Mouse (Mus musculus) heart, embryonic 10.5 days (tissue): Measurements from ENCODE around the gene Cnppd1. TPM values are rescaled to one million over a fixed set of nuclear protein-coding genes. Genes with fewer than 3 reads are reported as not detected.

Experiments
- DNase-seq: peaks from one replicate; pipeline ENCODE4 v3.0.0-alpha.2; 2017; ENCODE audit warnings: low spot score
- H3K27ac ChIP-seq: fragments of 300-500 bp; sonication (generic); 2 replicates; pipeline ENCODE4 v1.5.1; 2016; ENCODE audit warnings: mild to moderate bottlenecking
- H3K27me3 ChIP-seq: fragments of 300-500 bp; sonication (generic); 2 replicates; pipeline ENCODE4 v1.6.1; 2016; ENCODE audit warnings: mild to moderate bottlenecking; ENCODE audit not compliant: poor library complexity, insufficient read depth, severe bottlenecking
- H3K36me3 ChIP-seq: fragments of 300-500 bp; sonication (generic); 2 replicates; pipeline ENCODE4 v1.6.1; 2016; ENCODE audit warnings: mild to moderate bottlenecking, moderate library complexity
- H3K4me1 ChIP-seq: fragments of 300-500 bp; sonication (generic); 2 replicates; pipeline ENCODE4 v1.6.1; 2016; ENCODE audit warnings: mild to moderate bottlenecking
- H3K4me3 ChIP-seq: fragments of 300-500 bp; sonication (generic); 2 replicates; pipeline ENCODE4 v1.5.1; 2016; ENCODE audit warnings: mild to moderate bottlenecking, moderate library complexity
- H3K9me3 ChIP-seq: fragments of 300-500 bp; sonication (generic); 2 replicates; pipeline ENCODE4 v1.6.1; 2016; ENCODE audit warnings: mild to moderate bottlenecking, moderate library complexity
- WGBS: fragments of 180-500 bp; shearing (Covaris S2); methylation state at CpG from one replicate; pipeline ENCODE4 v1.1.7; 2016; 5-methylcytosine and 5-hydroxymethylcytosine counted together
- polyA plus RNA-seq: library from polyadenylated mRNA; unstranded; fragments of >200 nt; fragmentation: Nextera tagmentation; extraction: Ambion mirVana; gene quantifications from 2 replicates; pipeline ENCODE4 v1.2.1, GENCODE M21; 2016

Gene Cnppd1
- polyA plus RNA-seq, 1 experiment from 2014 or later: 36.3 TPM

DNA sequence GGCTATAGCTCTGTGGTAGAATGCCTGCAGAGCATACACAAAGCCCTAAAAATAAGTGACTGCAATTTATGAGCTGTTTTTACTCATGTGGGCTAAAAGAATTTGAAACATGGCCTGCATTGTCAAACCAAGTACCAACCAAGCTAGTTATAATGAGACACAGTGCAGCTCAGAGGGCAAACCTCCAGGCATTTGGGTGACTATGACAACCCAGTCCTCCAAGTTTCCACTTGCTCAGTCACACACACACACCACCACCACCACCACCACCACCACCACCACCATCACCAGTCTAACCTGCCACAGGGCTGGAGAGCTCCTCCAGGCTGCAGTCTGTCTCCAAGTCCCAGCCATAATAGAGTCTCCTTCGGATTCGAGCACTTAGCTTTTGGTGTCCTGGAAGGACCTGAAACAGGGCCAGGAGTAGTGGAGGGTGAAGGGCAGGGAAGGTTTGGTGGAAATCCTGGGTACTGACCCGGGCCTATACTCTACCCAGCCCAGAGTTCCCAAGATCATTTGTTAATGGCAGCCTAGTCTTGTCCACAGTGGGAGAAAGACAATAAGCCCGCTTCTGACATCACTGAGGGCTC is 1.8 kb downstream of the Cnppd1 start:
- H3K9me3 ChIP-seq: no peaks in the 10 kb centered on the region
- WGBS: 65% methylated on average over 4 of the region's 4 CpGs
- DNase-seq: no peak
- peaks cover 27% of the 10 kb centered on the region for H3K4me1 ChIP-seq
- peak overlapping the region; percentile 97 for H3K27ac ChIP-seq
- H3K4me3 ChIP-seq: peak overlapping the region; percentile 93
- peaks cover 56% of the 10 kb centered on the region for H3K36me3 ChIP-seq
- H3K27me3 ChIP-seq: no peaks in the 10 kb centered on the region

DNA sequence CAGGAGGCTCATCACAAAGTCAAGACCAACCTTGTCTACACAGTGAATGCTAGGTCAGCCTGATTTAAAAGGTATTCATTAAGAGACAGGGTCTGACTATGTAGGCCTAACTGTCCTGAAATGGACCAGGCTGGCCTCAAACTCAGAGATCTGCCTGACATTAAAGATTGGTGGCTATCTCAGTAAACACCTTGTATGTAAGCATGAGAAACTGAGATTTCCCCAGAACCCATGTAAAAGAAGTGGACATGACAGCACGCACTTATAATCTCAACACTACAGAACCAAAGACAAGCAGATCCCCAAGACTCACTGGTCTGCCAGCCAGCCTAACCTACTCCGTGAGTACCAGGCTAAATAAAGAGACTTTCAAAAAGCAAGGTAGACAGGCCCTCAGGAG is 4.1 kb downstream of the Cnppd1 start:
- H3K27ac ChIP-seq: no peak overlapping the region
- 0 out of 2 replicates have a peak, but pooled peaks cover 1% of the 10 kb centered on the region for H3K27me3 ChIP-seq
- H3K4me3 ChIP-seq: no peak overlapping the region
- 86% methylated on average over 2 of the region's 2 CpGs for WGBS
- H3K4me1 ChIP-seq: peaks cover 19% of the 10 kb centered on the region
- H3K9me3 ChIP-seq: no peaks in the 10 kb centered on the region
- no peak for DNase-seq
- H3K36me3 ChIP-seq: peaks cover 44% of the 10 kb centered on the region

DNA sequence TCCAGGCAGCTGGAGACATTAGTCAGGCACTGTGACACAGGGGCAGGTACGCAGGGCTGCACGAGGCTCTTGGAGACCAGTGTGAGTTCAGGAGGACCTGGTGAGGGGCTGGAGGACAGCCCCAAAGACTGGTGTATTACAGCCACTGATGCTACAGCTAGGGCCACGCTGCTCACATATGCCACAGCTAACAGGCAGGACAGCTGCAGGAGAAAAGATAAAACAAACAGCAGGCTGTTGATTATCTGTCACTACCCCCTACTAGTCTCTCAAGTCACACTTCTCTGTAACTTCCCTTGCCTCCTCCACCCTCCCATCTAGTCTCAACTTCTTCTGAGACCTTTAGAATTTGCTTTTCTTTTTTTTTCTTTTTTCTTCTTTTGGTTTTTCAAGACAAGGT is 5.8 kb downstream of the Cnppd1 start:
- Histone ChIP-seq H3K27ac (peak overlapping the region; percentile 69), H3K9me3 (no peaks in the 10 kb centered on the region), H3K4me1 (peaks cover 20% of the 10 kb centered on the region), H3K27me3 (peaks cover 15% of the 10 kb centered on the region; the same call in 1 of the 2 replicates), H3K4me3 (no peak overlapping the region), H3K36me3 (peaks cover 44% of the 10 kb centered on the region)
- peak; percentile 84 for DNase-seq
- 38% methylated on average over 3 of the region's 3 CpGs for WGBS

DNA sequence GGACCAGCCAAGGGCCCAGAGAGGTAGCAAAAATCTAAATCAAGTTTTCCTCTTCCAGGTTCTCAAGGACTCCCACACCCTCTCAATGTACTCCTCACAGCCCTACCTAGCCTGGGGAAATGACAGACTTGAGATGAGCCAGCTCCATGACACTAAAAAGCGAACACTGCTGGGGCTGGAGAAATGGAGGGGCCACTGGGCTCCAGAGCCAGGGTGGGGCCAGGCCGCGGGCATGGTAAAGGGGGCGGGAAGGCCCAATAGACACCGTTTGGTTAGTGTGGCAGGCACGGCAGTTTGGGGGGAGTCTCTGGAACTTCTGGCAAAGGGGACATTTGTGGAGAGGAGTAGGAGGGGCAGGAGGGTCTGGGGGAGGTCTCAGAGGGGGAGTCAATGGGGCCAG is 6.2 kb downstream of the Cnppd1 start:
- H3K4me3 ChIP-seq: no peak overlapping the region
- H3K27me3 ChIP-seq: peaks cover 15% of the 10 kb centered on the region; the same call in 1 of the 2 replicates
- 51% methylated on average over 6 of the region's 6 CpGs for WGBS
- peaks cover 17% of the 10 kb centered on the region for H3K4me1 ChIP-seq
- DNase-seq: no peak
- H3K36me3 ChIP-seq: peaks cover 44% of the 10 kb centered on the region
- peak overlapping the region; percentile 69 for H3K27ac ChIP-seq
- H3K9me3 ChIP-seq: no peaks in the 10 kb centered on the region

DNA sequence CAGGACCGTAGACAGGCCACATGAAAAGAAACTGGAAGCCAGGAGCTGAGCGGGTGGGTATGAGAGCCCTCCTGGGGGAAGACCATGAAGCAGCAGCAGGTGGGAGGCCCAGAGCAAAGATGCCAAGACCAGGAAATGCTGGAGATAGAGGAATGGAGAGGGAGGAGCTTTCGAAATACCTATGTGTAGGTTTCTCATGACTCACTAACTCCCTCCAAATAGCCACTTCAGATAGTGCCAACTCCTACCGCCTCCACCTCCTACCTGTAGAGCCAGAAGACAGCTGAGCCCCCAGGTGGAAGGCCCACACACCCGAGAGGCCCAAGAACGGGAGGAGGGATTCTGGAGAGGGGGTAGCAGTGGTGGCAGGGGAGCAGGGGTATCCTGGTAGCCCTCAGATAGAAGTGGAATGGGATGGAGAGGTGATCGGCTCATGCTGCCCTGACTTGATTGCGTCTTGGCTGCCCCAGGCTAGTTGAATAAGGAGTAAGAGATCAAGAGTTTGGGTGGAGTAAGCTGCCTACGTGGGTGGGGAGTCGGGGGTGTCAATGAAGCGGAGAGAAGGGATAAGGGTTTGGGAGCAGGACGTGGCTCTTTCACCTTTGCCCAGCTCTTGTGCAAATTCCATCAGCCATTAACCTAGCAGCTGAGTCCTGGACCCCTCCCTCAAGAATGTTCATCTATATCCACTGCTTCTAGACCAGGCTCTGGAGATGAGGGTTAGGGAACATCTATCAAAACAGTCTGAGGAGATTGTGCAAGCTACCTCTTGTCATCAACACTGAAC is 8.9 kb downstream of the Cnppd1 start, which contains the start of gene Slc23a3:
Gene Slc23a3, minus strand, starts transcription at position 470 of the 787 bp plus-strand sequence.
- no peaks in the 10 kb centered on the region for H3K9me3 ChIP-seq
- H3K27ac ChIP-seq: no peak within 1 kb of the TSS
- peaks cover 18% of the 10 kb centered on the region; the same call in 1 of the 2 replicates for H3K27me3 ChIP-seq
- no peak for DNase-seq
- 0 out of 2 replicates have a peak, but pooled peaks cover 7% of the 10 kb centered on the region for H3K4me1 ChIP-seq
- WGBS: 61% methylated on average over 12 of the region's 12 CpGs
- H3K36me3 ChIP-seq: peaks cover 34% of the 10 kb centered on the region
- H3K4me3 ChIP-seq: no peak within 1 kb of the TSS

DNA sequence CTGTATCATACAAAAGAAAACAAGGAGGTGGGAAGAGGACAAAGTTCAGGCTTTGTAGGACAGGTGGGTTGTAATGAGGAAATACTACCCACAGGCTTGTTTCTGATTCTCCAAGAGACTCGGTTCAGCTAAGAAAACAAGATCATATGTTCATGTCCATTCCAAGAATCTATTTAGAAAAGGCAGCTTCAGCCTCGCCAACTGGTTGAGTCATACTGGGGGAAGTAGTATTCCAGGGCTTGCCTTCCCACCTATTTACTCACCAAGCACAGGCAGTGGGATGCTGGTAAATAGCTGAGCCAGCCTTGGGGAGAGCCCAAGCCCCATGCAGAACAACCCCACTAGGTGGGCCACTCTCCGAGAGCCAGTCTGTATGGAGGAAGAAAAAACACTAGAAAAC is 13.9 kb downstream of the Cnppd1 start:
- 70% methylated on average over 3 of the region's 3 CpGs for WGBS

DNA sequence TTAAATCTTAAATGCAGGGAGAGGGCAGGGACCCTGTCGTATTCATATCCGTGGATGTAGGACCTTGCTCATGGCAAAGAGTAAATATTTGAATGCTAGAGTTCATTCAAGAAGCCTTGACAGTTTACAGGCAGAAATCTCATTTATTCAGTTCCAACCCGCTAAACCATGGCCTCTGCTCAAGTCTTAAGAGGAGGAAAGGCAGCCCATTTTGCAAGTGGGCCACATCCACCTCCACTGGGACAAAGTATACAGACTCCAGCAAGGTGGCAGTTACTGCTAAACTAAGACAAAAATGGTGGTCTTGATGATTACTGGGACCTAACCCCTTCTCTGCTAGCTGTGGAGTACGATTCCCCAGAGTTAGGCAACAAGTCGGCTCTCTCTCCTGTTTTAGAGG is 17.1 kb downstream of the Cnppd1 start:
- Histone ChIP-seq H3K27me3 (0 out of 2 replicates have a peak, but pooled peaks cover 3% of the 10 kb centered on the region), H3K4me3 (peak overlapping the region; percentile 64), H3K27ac (peak overlapping the region; percentile 96), H3K9me3 (no peaks in the 10 kb centered on the region), H3K4me1 (peaks cover 10% of the 10 kb centered on the region; the same call in 1 of the 2 replicates), H3K36me3 (no peaks in the 10 kb centered on the region)
- DNase-seq: no peak
- WGBS: 35% methylated on average over 5 of the region's 5 CpGs

More for the DNA sequence above, 13.9 kb downstream of the Cnppd1 start:
- DNase-seq: no peak
- Histone ChIP-seq H3K4me1 (peaks cover 14% of the 10 kb centered on the region; the same call in 1 of the 2 replicates), H3K4me3 (no peak overlapping the region), H3K27me3 (peaks cover 18% of the 10 kb centered on the region; the same call in 1 of the 2 replicates), H3K27ac (no peak overlapping the region), H3K9me3 (no peaks in the 10 kb centered on the region), H3K36me3 (no peaks in the 10 kb centered on the region)

DNA sequence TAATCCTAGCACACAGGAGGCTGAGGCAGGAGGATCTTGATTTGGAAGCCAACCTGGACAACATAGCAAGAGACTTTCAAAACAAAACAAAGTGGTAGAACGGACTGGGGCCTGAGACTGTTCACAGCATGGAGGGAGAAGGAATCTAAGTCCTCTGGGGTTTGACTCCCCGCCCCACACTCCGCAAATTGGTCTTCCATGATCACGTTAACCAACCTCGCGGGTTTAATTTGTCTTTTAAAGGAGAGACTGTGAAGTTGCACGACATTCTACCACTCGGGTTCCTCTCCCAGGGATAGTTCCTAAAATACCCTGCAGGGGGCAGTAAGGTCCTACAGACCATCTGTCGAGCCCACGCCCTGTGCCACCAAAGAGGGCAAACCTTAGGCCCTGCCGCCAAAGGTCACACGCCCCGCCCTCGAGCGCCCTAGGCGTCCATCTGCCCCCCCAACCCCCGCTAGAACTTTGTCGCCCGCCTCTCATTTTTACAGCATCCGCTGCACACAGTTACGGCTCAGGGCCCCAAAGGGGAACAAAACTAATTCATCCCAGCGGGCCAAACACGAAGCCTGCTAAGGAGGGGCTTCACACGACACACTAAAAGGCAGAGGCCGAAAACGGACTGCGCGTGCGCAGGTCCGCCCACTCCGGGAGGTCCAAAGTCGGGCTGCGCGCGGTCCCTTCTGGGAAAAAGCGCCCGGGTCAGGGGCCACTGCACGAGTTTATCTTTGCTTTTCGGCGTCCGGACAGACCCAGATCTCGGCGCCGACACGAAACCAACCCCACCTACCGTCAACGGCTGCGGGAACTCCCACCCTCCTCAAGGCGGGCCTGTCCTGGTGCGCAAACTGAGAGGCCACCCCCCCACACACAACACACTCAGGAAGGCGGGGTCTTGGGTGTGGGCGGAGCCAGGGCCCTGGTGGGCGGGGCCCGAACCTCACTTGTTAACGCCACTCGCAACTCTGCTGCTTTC is 17.9 kb downstream of the Cnppd1 start, which contains the start of gene Nhej1:
Gene Nhej1, minus strand, starts transcription at position 855 of the 976 bp plus-strand sequence.
- 2% methylated on average over 56 of the region's 56 CpGs for WGBS
- H3K4me1 ChIP-seq: peaks cover 10% of the 10 kb centered on the region; the same call in 1 of the 2 replicates

DNA sequence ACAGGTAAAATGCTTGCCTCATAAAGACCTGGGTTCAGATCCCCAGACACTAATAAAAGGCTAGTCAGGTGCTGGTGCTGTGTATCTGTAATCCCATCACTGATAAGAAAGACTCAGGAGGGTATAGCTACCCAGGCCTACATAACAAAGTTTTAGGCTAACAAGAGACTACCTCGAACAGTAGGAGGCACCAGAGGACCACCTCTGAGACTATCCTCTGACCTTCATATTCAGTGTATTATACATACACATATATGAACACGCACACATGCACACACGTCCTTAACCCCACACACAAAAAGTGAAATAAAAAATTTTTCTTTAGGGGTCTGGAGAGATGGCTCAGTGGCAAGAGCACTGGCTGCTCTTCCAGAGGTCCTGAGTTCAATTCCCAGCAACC is 20.3 kb downstream of the Cnppd1 start:
- WGBS: 73% methylated on average over 3 of the region's 3 CpGs
- H3K36me3 ChIP-seq: no peaks in the 10 kb centered on the region
- H3K4me1 ChIP-seq: peaks cover 10% of the 10 kb centered on the region; the same call in 1 of the 2 replicates
- no peak for DNase-seq
- H3K27ac ChIP-seq: no peak overlapping the region
- no peak overlapping the region for H3K4me3 ChIP-seq
- no peaks in the 10 kb centered on the region for H3K27me3 ChIP-seq
- H3K9me3 ChIP-seq: no peaks in the 10 kb centered on the region

More for the DNA sequence above, 17.9 kb downstream of the Cnppd1 start, which contains the start of gene Nhej1:
- H3K36me3 ChIP-seq: no peaks in the 10 kb centered on the region
- H3K9me3 ChIP-seq: no peaks in the 10 kb centered on the region
- DNase-seq: peak; percentile 98
- 0 out of 2 replicates have a peak, but pooled peaks cover 3% of the 10 kb centered on the region for H3K27me3 ChIP-seq
- peak within 1 kb of the TSS; percentile 64 for H3K4me3 ChIP-seq
- peak within 1 kb of the TSS; percentile 96 for H3K27ac ChIP-seq

Other genes starting within 250 kb of the Cnppd1 start
- gene Cryba2, start 249.6 kb downstream of the Cnppd1 start, polyA plus RNA-seq: not detected in 2 replicates
- gene Cfap65, start 207.1 kb downstream of the Cnppd1 start, polyA plus RNA-seq: not detected in 2 replicates
- gene Ihh, start 191.0 kb downstream of the Cnppd1 start, polyA plus RNA-seq: 0.11 and 0.75 TPM in 2 replicates
- gene Nhej1, start 17.5 kb downstream of the Cnppd1 start, polyA plus RNA-seq: 10.2 and 10.3 TPM in 2 replicates
- 0.06 TPM in 1 of 2 replicates, not detected in the other for gene Slc23a3, start 8.8 kb downstream of the Cnppd1 start, polyA plus RNA-seq
- 30.4 and 37.5 TPM in 2 replicates for gene Retreg2, start 67 bp upstream of the Cnppd1 start, polyA plus RNA-seq
- gene Zfand2b, start 25.9 kb upstream of the Cnppd1 start, polyA plus RNA-seq: 30.2 and 32.1 TPM in 2 replicates
- 24.6 and 29.8 TPM in 2 replicates for gene Abcb6, start 37.7 kb upstream of the Cnppd1 start, polyA plus RNA-seq
- gene Ankzf1, start 49.4 kb upstream of the Cnppd1 start, polyA plus RNA-seq: 24.7 and 28.5 TPM in 2 replicates
- 27.5 and 36.0 TPM in 2 replicates for gene Atg9a, start 49.5 kb upstream of the Cnppd1 start, polyA plus RNA-seq
- gene Glb1l, start 68.1 kb upstream of the Cnppd1 start, polyA plus RNA-seq: 7.9 and 10.9 TPM in 2 replicates
- 103 and 131 TPM in 2 replicates for gene Stk16, start 68.1 kb upstream of the Cnppd1 start, polyA plus RNA-seq
- gene Tuba4a, start 77.2 kb upstream of the Cnppd1 start, polyA plus RNA-seq: 35.2 and 50.8 TPM in 2 replicates
- gene A630095N17Rik, start 89.4 kb upstream of the Cnppd1 start, polyA plus RNA-seq: not detected in 2 replicates
- 24.5 and 32.4 TPM in 2 replicates for gene Dnajb2, start 93.7 kb upstream of the Cnppd1 start, polyA plus RNA-seq
- gene Ptprn, start 121.8 kb upstream of the Cnppd1 start, polyA plus RNA-seq: 0.70 and 0.84 TPM in 2 replicates
- gene Resp18, start 135.7 kb upstream of the Cnppd1 start, polyA plus RNA-seq: not detected in 2 replicates
- 142 and 144 TPM in 2 replicates for gene Dnpep, start 175.3 kb upstream of the Cnppd1 start, polyA plus RNA-seq
- 341 and 642 TPM in 2 replicates for gene Des, start 217.6 kb upstream of the Cnppd1 start, polyA plus RNA-seq
- 77.9 and 80.0 TPM in 2 replicates for gene Speg, start 232.6 kb upstream of the Cnppd1 start, polyA plus RNA-seq